Mouse (Mus musculus): ENCODE results near the gene Rnf215. TPM values are rescaled to one million over a fixed set of nuclear protein-coding genes. Genes with fewer than 3 reads are reported as not detected.
A peak's percentile ranks its signal among the peaks of the same experiment; 100 is the strongest.

The Rnf215 gene
- polyA plus RNA-seq, 1 experiment from 2014 or later = 5.0 TPM

Small RNA genes lying within 50 kb of the gene (microRNA-seq; reads per million reads assigned to microRNA genes)
- 3.0 reads per million, percentile 7 among the genes with 10 or more reads in this experiment for gene Mir3060

Other genes starting within 250 kb of the Rnf215 start
- not detected in 2 replicates for gene 4921536K21Rik, start 240.1 kb upstream of the Rnf215 start, polyA plus RNA-seq (2015; fragmentation: Nextera tagmentation; extraction: Ambion mirVana)
- gene Dusp18, start 240.0 kb upstream of the Rnf215 start, polyA plus RNA-seq (2015; fragmentation: Nextera tagmentation; extraction: Ambion mirVana) = 0.13 and 0.38 TPM in 2 replicates
- 0.43 and 0.44 TPM in 2 replicates for gene Slc35e4, start 220.5 kb upstream of the Rnf215 start, polyA plus RNA-seq (2015; fragmentation: Nextera tagmentation; extraction: Ambion mirVana)
- gene Tcn2, start 203.0 kb upstream of the Rnf215 start, polyA plus RNA-seq (2015; fragmentation: Nextera tagmentation; extraction: Ambion mirVana) = 28.6 and 32.0 TPM in 2 replicates
- gene Pes1, start 171.2 kb upstream of the Rnf215 start, polyA plus RNA-seq (2015; fragmentation: Nextera tagmentation; extraction: Ambion mirVana) = 36.5 and 37.2 TPM in 2 replicates
- gene 4930556J24Rik, start 158.4 kb upstream of the Rnf215 start, polyA plus RNA-seq (2015; fragmentation: Nextera tagmentation; extraction: Ambion mirVana) = 0.17 TPM in 1 of 2 replicates, not detected in the other
- gene Gal3st1, start 151.6 kb upstream of the Rnf215 start, polyA plus RNA-seq (2015; fragmentation: Nextera tagmentation; extraction: Ambion mirVana) = 1.6 and 2.1 TPM in 2 replicates
- gene Sec14l4, start 103.7 kb upstream of the Rnf215 start, polyA plus RNA-seq (2015; fragmentation: Nextera tagmentation; extraction: Ambion mirVana) = 3.6 and 5.1 TPM in 2 replicates
- not detected in 2 replicates for gene Sec14l3, start 70.4 kb upstream of the Rnf215 start, polyA plus RNA-seq (2015; fragmentation: Nextera tagmentation; extraction: Ambion mirVana)
- 20.4 and 23.2 TPM in 2 replicates for gene Mtfp1, start 39.8 kb upstream of the Rnf215 start, polyA plus RNA-seq (2015; fragmentation: Nextera tagmentation; extraction: Ambion mirVana)
- 9.1 and 11.0 TPM in 2 replicates for gene Sec14l2, start 11.8 kb upstream of the Rnf215 start, polyA plus RNA-seq (2015; fragmentation: Nextera tagmentation; extraction: Ambion mirVana)
- 0.47 and 0.76 TPM in 2 replicates for gene Ccdc157, start 25.1 kb downstream of the Rnf215 start, polyA plus RNA-seq (2015; fragmentation: Nextera tagmentation; extraction: Ambion mirVana)
- gene Sf3a1, start 25.1 kb downstream of the Rnf215 start, polyA plus RNA-seq (2015; fragmentation: Nextera tagmentation; extraction: Ambion mirVana) = 19.3 and 19.4 TPM in 2 replicates
- 7.0 TPM in 2 replicates for gene Tbc1d10a, start 51.6 kb downstream of the Rnf215 start, polyA plus RNA-seq (2015; fragmentation: Nextera tagmentation; extraction: Ambion mirVana)
- 1.5 TPM in 2 replicates for gene Castor1, start 83.0 kb downstream of the Rnf215 start, polyA plus RNA-seq (2015; fragmentation: Nextera tagmentation; extraction: Ambion mirVana)
- 0.50 TPM in 2 replicates for gene Osm, start 101.2 kb downstream of the Rnf215 start, polyA plus RNA-seq (2015; fragmentation: Nextera tagmentation; extraction: Ambion mirVana)
- not detected in 2 replicates for gene Lif, start 122.4 kb downstream of the Rnf215 start, polyA plus RNA-seq (2015; fragmentation: Nextera tagmentation; extraction: Ambion mirVana)